Mouse (Mus musculus) thymus, postnatal 14 days (tissue): Measurements from ENCODE around the gene Gm21970.

ENCODE experiments used
- DNase-seq: peaks from one replicate; pipeline ENCODE4 v3.0.0; 2021

Gene Gm21970

GRCm38 (mm10) chr16:91373473-91374252, 17.9 kb upstream of the Gm21970 start:
- DNase-seq: peak; percentile 26

DNA sequence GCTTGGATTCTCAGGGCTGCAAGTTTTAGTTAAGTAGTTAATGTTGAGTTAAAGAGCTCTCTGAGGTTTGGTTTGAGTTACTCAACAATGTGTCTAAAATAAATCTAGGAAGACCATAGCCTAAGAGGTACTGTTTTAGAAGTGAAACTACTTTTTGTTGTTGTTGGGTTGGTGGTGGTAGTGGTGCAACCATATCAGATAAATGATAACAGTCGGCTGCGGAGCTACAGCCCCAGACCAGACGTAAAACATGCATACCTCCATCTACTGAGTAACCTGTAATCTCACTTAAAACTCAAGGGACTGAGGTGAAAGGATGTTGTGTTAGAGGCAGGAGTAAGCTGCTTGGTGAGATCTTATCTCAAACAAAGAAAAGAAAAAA, 17.3 kb upstream of the Gm21970 start:
- DNase-seq: no peak

DNA sequence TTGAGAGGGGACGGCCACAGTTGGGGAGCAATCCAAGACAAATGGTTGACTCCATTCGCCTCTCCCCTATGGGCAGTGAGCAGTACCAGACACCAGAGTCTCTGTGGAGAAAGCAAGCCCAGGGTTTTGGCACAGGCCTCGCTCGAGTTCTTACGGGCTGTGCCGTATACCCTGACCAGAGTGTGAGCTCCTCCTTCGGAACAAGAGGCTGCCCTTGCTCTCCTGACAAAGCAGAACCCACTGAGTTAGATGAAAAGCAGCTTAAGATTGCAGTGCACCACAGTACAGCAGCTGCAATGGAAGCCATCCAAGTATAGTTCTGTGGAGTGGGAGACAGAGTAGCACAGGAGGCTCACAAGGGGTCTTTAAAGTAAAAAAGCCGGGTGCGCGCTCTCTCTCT, 14.8 kb upstream of the Gm21970 start:
- DNase-seq: no peak

- DNase-seq: no peak
These were observed 13.0 kb upstream of the Gm21970 start for GRCm38 (mm10) chr16:91378431-91378986.

DNA sequence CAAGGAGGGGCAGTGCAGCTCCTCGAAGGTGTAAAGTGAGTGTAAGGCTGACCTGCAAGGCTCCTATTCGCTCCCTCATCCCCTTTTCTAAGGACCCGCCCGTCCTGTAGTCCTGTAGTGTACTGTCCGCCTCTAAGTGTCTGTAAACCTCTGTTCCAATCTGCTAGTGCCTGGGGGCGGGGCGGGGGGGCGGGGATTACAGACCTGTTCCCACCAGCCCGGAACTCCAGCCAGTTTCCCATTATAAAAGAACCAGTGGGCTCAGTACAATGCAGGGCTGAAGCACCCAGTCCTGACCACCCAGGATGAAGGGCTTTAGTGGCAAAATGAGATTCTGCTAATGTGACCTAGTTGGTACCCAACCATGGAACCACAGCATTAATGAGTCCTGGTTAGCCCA, 12.5 kb upstream of the Gm21970 start:
- DNase-seq: no peak

- DNase-seq: no peak
These were observed 12.1 kb upstream of the Gm21970 start for GRCm38 (mm10) chr16:91379412-91379811.

- DNase-seq: no peak
These were observed 11.4 kb upstream of the Gm21970 start for GRCm38 (mm10) chr16:91380151-91380550.

GRCm38 (mm10) chr16:91381606-91382005, 9.9 kb upstream of the Gm21970 start:
- DNase-seq: no peak

- DNase-seq: no peak
These were observed 9.2 kb upstream of the Gm21970 start for GRCm38 (mm10) chr16:91382261-91382790.

DNA sequence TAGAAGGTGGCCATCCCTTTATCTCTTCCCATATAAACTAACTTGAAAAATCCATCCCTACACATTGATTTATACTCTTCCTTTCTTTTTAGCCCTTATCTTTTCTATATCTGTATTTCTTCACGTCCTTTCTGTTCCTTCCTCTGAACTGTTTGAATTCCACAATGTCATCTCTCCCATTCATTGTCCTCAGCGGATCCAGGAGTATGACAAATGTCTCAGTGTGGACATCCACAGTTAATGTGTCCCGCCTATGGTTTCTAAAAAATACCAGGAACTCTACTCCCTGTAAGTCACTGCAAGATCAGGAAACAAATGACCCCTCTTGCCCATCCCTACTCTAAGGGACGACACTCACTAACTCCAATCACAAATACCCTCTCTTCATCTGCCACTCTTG, 7.3 kb upstream of the Gm21970 start:
- DNase-seq: no peak

GRCm38 (mm10) chr16:91385621-91386020, 5.9 kb upstream of the Gm21970 start:
- no peak for DNase-seq

DNA sequence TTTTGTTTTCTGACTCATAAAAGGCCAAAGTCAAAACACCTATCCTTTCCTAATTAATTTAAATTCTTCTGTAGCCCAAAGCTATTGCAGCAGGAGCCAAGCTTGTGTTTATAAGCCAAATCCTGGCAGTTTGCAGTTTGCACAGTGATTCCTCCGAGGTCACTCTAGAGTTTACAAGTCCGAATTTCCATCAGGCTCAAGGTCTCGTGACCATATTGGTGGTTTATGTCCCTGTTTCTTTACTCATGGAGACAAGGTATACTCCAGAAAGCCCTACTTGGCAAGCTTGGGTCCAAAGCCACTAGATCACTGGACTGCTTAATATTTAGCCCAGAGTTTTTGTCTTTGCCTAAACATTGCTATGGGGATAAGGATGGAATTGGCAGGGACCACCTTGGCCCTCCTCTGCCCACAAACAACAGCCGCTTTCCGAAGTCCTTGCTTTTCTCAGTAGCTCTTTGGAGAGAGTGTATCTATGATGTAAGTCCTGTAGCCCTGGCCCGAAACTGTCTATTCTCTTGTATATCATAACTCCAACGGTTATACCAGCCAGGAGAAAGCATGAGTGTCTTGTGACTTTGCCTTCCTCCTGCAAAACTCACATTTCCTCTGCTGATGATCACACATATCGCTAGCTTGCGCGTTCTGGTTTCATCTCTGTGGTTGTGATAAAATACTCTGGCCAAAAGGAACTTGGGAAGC, 5.0 kb upstream of the Gm21970 start:
- no peak for DNase-seq

GRCm38 (mm10) chr16:91387121-91387486, 4.4 kb upstream of the Gm21970 start:
- no peak for DNase-seq

GRCm38 (mm10) chr16:91390100-91390499, 1.4 kb upstream of the Gm21970 start:
- DNase-seq: peak; percentile 32

- DNase-seq: no peak
These were observed 3.4 kb downstream of the Gm21970 start for GRCm38 (mm10) chr16:91394826-91395410.

GRCm38 (mm10) chr16:91395633-91396392, 4.3 kb downstream of the Gm21970 start:
- no peak for DNase-seq

DNA sequence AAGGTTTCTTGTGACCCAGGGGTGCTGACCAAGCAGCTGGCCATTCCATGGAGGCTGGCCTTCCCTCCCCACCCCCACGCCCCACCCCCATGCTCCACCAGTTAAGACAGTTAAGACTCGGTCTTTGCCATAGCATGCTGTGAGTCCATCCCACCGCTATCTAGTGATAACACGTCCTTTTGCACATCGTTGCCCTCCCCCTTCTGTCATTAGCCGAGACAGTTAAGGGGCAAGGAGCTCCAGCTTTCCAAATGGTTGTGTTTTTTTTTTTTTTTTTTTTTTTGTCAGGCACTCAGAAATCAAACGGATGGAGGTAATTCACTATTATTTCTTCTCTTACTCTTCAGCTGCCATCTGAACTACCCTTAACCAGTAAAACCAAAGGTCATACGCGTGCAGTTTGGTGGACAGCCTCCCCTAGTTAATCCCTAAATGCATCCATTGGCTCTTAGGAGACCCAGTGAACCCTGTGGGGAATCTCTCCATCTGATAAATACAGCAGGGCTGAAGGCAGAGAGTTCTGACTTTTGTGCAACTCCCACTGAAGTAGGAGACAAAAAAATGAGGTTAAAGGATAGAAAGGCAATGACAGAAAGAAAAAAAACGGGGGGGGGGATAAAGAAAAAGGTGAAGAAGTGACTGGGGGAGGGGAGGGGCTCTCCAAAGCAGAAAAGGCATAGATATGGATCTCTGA, 5.5 kb downstream of the Gm21970 start:
- no peak for DNase-seq

- DNase-seq: no peak
These were observed 6.5 kb downstream of the Gm21970 start for GRCm38 (mm10) chr16:91398030-91398429.

- DNase-seq: no peak
These were observed 7.4 kb downstream of the Gm21970 start for GRCm38 (mm10) chr16:91398944-91399343.

GRCm38 (mm10) chr16:91401569-91402165, 10.1 kb downstream of the Gm21970 start:
- DNase-seq: no peak

DNA sequence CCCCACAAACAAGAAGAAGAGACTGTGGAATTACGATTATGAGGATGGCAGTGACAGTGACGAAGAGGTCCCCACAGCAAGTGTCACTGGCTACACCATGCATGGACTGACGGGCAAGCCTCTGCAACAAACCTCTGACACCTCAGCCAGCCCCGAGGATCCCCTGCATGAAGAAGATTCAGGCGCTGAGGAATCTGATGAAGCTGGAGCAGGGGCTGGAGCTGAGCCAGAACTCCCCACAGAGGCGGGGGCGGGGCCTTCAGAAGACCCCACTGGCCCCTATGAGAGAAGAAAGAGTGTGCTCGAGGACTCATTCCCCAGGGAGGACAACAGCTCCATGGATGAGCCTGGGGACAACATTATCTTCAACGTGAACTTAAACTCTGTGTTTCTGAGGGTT, 12.3 kb downstream of the Gm21970 start:
- DNase-seq: no peak

DNA sequence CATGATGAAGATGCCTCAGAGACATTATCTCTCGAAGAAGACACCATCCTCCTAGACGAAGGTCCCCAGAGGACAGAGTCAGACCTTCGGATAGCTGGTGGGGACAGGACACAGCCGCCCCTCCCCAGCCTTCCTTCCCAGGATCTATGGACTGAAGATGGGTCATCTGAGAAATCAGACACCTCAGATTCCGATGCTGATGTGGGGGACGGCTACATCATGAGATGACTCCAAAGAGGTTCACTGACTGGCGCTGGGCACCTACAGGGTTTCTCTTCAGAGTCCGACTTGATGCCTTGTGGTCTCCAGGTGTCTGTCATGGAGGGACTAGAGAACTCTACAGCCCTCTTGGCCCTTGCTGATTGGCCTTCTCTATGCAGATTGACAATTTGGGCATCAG, 12.7 kb downstream of the Gm21970 start:
- DNase-seq: no peak
